Mouse (Mus musculus) megakaryocyte-erythroid progenitor cell, adult 5 weeks (primary cell): Measurements from ENCODE around the gene Svs4. TPM values are rescaled to one million over a fixed set of nuclear protein-coding genes. Genes with fewer than 3 reads are reported as not detected.

Experiments used
- polyA plus RNA-seq: library from polyadenylated mRNA; stranded (reverse); fragments of >175 nt; gene quantifications from 2 replicates; pipeline ENCODE4 v1.2.3, GENCODE M21; 2012

The Svs4 gene
- polyA plus RNA-seq = not detected in 2 replicates

DNA sequence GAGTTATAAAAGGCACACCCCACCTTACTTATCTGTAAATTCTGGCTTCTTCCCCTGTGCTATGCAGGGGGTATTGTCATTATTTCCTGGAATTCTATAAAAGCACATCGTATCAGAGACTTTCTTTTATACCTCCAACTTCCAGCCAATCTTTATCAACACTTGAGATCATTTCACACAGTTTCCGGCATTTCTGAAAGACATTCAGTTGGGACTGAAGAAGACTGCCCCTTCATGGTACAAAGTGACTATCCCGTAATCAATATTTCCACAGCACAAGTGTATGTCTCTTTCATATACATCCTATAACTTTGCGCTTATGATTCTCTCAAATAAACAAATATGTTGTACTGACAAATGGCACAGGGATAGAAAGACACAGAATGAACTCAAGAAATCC, at the start of gene Svs4:
Gene Svs4, minus strand, starts transcription at position 101 of the 400 bp plus-strand sequence.

DNA sequence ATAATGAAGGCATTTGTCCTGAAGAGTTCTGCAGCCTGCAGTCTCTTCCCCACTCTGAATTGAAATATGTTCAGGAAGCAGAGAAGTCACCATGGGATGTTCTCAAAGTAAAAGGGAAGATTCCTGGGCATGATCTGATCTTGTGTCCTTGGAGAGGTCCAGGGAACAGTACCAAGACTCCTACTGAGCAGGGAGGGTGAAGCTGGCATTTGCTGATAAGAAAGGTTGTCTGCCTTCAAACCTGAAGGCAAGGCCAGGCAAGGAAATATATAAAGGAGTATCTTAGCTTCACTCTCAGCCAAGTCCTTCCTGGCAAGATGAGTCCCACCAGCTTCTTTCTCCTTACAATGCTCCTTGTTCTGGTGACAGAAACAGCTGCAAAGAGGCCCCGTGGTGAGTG, 38.2 kb upstream of the Svs4 start, which contains the start of gene Svs6:
Gene Svs6, plus strand, starts transcription at position 301 of the 400 bp plus-strand sequence.

DNA sequence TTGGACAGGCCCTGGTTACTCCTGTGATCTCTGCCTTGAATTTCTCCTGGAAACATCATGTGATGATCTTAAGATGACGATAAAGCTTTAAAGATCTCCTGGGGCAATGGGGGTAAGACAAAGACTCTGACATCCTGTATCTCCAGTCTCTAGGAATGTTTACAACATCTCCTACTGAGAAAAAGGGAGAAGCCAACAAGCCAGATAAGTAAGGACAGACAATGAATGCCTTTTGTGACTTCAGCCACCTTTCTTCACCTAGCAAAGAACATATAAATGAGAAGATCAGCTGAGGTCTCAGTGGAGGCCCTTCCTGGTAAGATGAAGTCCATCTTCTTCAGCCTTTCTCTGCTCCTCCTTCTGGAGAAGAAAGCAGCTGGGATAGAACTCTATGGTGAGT, 10.7 kb upstream of the Svs4 start, which contains the start of gene Svs3a:
Gene Svs3a, plus strand, starts transcription at position 301 of the 400 bp plus-strand sequence.

DNA sequence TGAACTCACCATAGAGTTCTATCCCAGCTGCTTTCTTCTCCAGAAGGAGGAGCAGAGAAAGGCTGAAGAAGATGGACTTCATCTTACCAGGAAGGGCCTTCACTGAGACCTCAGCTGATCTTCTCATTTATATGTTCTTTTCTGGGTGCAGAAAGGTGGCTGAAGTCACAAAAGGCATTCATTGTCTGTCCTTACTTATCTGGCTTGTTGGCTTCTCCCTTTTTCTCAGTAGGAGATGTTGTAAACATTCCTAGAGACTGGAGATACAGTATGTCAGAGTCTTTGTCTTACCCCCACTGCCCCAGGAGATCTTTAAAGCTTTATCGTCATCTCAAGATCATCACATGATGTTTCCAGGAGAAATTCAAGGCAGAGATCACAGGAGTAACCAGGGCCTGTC, 21.7 kb downstream of the Svs4 start, which contains the start of gene Svs3b:
Gene Svs3b, minus strand, starts transcription at position 101 of the 400 bp plus-strand sequence.

DNA sequence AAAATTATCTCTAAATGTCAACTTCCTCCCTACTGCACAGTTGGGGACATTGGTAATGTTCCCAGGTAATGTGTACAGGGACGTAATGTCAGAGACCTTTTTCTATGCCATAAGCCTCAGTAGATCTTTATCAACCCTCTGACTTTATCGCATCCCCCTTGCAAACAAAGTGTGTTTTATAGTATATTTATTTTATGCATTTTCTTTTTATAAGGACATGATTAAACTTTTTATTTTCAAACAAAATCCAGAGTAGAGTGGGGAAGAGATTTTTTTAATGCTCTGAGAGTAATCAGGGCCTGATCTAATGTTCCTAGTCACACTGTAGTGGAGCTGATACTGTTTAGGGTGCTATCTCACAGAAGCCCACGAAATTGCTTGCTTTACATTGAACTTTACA, 39.9 kb downstream of the Svs4 start, which contains the start of gene Svs2:
Gene Svs2, minus strand, starts transcription at position 101 of the 400 bp plus-strand sequence.

Other genes with a start within 250 kb of the Svs4 start
- gene Stk4, start 208.1 kb downstream of the Svs4 start, polyA plus RNA-seq = 49.8 and 66.3 TPM in 2 replicates
- 67.0 and 88.1 TPM in 2 replicates for gene Tomm34, start 207.3 kb downstream of the Svs4 start, polyA plus RNA-seq
- 0.45 and 0.82 TPM in 2 replicates for gene Kcns1, start 107.3 kb downstream of the Svs4 start, polyA plus RNA-seq
- not detected in 2 replicates for gene Wfdc5, start 95.7 kb downstream of the Svs4 start, polyA plus RNA-seq
- not detected in 2 replicates for gene Wfdc12, start 87.9 kb downstream of the Svs4 start, polyA plus RNA-seq
- not detected in 2 replicates for gene Wfdc15a, start 78.3 kb downstream of the Svs4 start, polyA plus RNA-seq
- not detected in 2 replicates for gene Wfdc15b, start 56.8 kb downstream of the Svs4 start, polyA plus RNA-seq
- gene Svs2, start 40.0 kb downstream of the Svs4 start, polyA plus RNA-seq = not detected in 2 replicates
- gene Svs3b, start 21.8 kb downstream of the Svs4 start, polyA plus RNA-seq = not detected in 2 replicates
- not detected in 2 replicates for gene Svs3a, start 10.8 kb upstream of the Svs4 start, polyA plus RNA-seq
- gene Svs6, start 38.3 kb upstream of the Svs4 start, polyA plus RNA-seq = not detected in 2 replicates
- not detected in 2 replicates for gene Svs5, start 54.3 kb upstream of the Svs4 start, polyA plus RNA-seq
- gene Slpi, start 110.6 kb upstream of the Svs4 start, polyA plus RNA-seq = 23.0 and 53.6 TPM in 2 replicates
- gene Rbpjl, start 124.7 kb upstream of the Svs4 start, polyA plus RNA-seq = not detected in 2 replicates
- gene Matn4, start 126.7 kb upstream of the Svs4 start, polyA plus RNA-seq = 0.04 TPM in 1 of 2 replicates, not detected in the other
- gene Sdc4, start 165.4 kb upstream of the Svs4 start, polyA plus RNA-seq = 2.3 and 2.6 TPM in 2 replicates
- gene Sys1, start 178.5 kb upstream of the Svs4 start, polyA plus RNA-seq = 121 and 142 TPM in 2 replicates
- gene Gm20458, start 182.5 kb upstream of the Svs4 start, polyA plus RNA-seq = 1.2 and 2.3 TPM in 2 replicates
- gene Trp53tg5, start 195.3 kb upstream of the Svs4 start, polyA plus RNA-seq = not detected in 2 replicates
- gene Dbndd2, start 207.6 kb upstream of the Svs4 start, polyA plus RNA-seq = 0.61 and 1.8 TPM in 2 replicates
- gene Pigt, start 219.1 kb upstream of the Svs4 start, polyA plus RNA-seq = 231 and 267 TPM in 2 replicates